ENCODE assay signal across 14 mouse cellular contexts in the genomic region with DNA sequence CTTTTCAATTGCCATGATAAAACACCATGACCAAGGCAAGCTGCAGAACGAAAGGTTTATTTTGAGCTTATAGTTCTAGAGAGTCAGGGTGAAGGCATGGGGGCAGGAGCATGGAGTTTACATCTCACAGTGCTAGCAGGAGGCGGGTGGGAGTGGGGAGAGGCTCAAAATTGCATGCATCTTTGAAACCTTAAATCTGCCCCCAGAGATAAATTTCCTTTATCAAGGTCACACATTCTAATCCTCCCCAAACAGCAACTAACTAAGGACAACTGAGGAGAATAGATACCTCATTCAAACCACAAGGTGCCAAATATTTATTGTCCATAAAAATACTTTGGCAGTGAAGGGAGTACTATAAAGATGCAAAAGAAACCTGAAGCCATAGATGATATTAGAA.
"Had no signal": no experiment of that assay in that cellular context is flagged by ENCODE, and none has a peak within 500 bp of the region (broad histone marks: within the 10 kb centered on the region; RNA-seq: fewer than 3 reads in every experiment).

No protein-coding gene starts in this region.

- H3K4me2 ChIP-seq: intestine, embryonic 15.5 days; midbrain, embryonic 12.5 days; neural tube, embryonic 13.5 days; stomach, embryonic 15.5 days had no signal

- H3K27me3 ChIP-seq: intestine, embryonic 15.5 days; midbrain, embryonic 12.5 days; neural tube, embryonic 13.5 days; stomach, embryonic 15.5 days had no signal

- H3K9ac ChIP-seq: intestine, embryonic 15.5 days; midbrain, embryonic 12.5 days; neural tube, embryonic 13.5 days; stomach, embryonic 15.5 days had no signal

- H3K9me3 ChIP-seq: intestine, embryonic 15.5 days; neural tube, embryonic 13.5 days; stomach, embryonic 15.5 days had no signal

- H3K4me3 ChIP-seq: intestine, embryonic 15.5 days; midbrain, embryonic 12.5 days; neural tube, embryonic 13.5 days; stomach, embryonic 15.5 days had no signal

- H3K4me1 ChIP-seq: intestine, embryonic 15.5 days; midbrain, embryonic 12.5 days; neural tube, embryonic 13.5 days; stomach, embryonic 15.5 days had no signal

- ATAC-seq: intestine, embryonic 15.5 days; lung, postnatal 0 days; midbrain, embryonic 16.5 days had no signal

- H3K27ac ChIP-seq: intestine, embryonic 15.5 days; midbrain, embryonic 12.5 days; neural tube, embryonic 13.5 days; stomach, embryonic 15.5 days had no signal

- DNase-seq: kidney, adult 18-20 months; kidney, postnatal 14 days; left cerebral cortex, postnatal 4 days; lung, adult 2 months; lung, postnatal 36 days; right cerebral cortex, postnatal 14 days; thymus, adult 2 months; thymus, postnatal 36 days had no signal

- H3K36me3 ChIP-seq: intestine, embryonic 15.5 days; midbrain, embryonic 12.5 days; neural tube, embryonic 13.5 days; stomach, embryonic 15.5 days had no signal
